Mouse (Mus musculus) lung, adult 2 months (tissue): ENCODE measurements around the gene Ccdc91.

ENCODE experiments used
- CTCF ChIP-seq: fragments of 200-500 bp; IDR thresholded peaks from 2 replicates; pipeline ENCODE4 v1.5.1; 2011; ENCODE audit warnings: mild to moderate bottlenecking, low read length, control low read depth; ENCODE audit not compliant: insufficient read depth
- POLR2A ChIP-seq: fragments of 200-500 bp; IDR thresholded peaks from 2 replicates; pipeline ENCODE4 v1.6.1; 2011; ENCODE audit warnings: low read depth, mild to moderate bottlenecking, control low read depth, low read length, borderline replicate concordance; ENCODE audit errors: extremely low read depth

- no peak for TF ChIP-seq POLR2A
- no peak for TF ChIP-seq CTCF
Observed at GRCm38 (mm10) chr6:147661841-147662240, 186.2 kb downstream of the Ccdc91 start.
